Mouse (Mus musculus) lung, adult 10 weeks (tissue): ENCODE data around the gene Rab36. TPM values are rescaled to one million over a fixed set of nuclear protein-coding genes. Genes with fewer than 3 reads are reported as not detected.

Experiments
- polyA plus RNA-seq: library from polyadenylated mRNA; stranded (reverse); fragments of 350-450 nt; fragmentation: Illumina TruSeq; extraction: RNeasy Lipid Tissue Mini Kit (QIAGEN cat#74804); gene quantifications from one replicate; pipeline ENCODE4 v1.2.3, GENCODE M21; 2014; ENCODE audit warnings: low read depth, low replicate concordance; ENCODE audit not compliant: insufficient read depth

The Rab36 gene
- polyA plus RNA-seq, result 3.4 TPM

DNA sequence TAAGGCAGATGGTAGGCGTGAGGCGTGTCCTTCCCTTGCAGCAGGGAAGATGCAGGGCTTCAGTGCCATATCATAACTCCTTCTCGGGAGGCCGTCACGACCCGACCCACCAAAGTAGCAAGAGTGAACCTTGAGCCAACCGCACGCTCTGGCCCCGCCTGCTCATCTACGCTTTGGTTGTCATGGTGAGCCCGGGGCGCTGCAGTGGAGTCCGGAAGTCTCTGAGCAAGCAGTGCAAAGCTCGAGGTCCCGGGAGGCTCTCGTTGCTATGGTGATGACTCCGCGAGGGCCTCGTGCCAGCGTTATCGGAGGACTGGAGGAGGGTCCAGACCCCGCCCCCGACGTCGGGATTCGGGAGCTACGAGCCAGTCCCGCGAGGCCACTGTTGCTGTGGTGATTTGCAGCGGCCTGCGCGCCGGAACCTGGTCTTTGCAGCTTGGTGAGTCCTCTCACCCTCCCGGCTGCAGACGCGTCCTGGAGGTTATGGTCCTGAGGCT, at the start of gene Rab36:
Rab36 (plus strand) TSS at position 176 of the 497 bp plus-strand sequence.

DNA sequence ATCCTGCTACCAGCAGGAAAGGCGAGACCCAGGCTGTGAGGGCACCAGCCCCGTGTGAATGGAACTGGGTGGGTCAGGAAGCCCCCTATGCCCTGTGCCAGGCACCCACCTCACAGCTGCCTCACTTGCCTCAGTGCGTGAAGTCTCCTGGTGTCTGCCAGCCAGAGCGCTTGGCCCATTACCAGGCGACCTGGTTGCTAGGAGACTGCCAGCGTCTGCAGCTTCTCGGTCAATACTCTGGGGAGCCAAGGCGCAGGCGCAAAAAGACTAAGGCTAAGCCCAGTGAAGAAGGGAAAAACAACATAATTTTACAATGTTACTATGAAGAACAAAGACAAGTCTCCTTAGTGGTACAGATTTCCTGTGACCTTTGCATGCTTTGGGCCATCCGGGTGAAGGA, 4.5 kb upstream of the Rab36 start, which contains the start of gene Rsph14:
Rsph14 (minus strand) TSS at position 192 of the 400 bp plus-strand sequence.

DNA sequence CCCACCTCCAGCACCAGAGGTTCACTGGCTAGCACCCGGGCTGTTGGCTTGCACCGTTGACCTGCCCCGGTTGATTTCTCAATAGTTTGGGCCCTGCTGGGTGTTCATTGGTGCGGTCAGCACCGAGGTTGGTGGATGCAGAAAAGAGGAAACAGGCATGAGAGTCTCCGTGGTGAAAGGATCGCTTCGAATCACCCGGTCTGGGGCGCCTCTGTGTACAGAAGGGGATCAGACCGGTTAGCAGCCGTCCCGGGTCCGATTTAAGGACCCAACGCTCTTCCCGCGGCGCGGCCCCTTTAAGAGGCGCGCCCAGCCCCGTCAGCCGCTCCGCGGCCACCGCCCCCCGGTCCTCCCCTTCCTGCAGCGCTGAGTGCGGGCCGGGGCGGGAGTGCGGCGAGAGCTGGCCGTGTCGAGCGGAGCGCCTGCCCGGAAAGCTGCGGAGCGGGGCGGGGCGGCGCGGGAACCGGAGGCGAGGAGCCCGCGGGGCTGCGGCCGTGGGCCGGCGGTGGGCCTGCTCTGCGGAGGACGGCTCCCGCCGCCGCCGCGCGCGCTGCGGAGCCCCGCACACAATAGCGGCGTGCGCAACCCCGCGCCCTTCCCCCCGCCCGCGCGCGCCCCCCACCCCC, 23.5 kb downstream of the Rab36 start, which contains the start of gene Bcr:
Bcr (plus strand) TSS at position 376 of the 626 bp plus-strand sequence.

Other genes with a start within 250 kb of the Rab36 start
- 1.0 TPM for gene Gnaz, start 69.9 kb upstream of the Rab36 start, polyA plus RNA-seq
- gene Rsph14, start 4.5 kb upstream of the Rab36 start, polyA plus RNA-seq, result 6.6 TPM
- 21.7 TPM for gene Bcr, start 23.5 kb downstream of the Rab36 start, polyA plus RNA-seq
- gene Specc1l, start 175.0 kb downstream of the Rab36 start, polyA plus RNA-seq, result 36.4 TPM